Mouse (Mus musculus) liver, embryonic 12.5 days (tissue): ENCODE data around the gene Nipsnap1. TPM values are rescaled to one million over a fixed set of nuclear protein-coding genes. Genes with fewer than 3 reads are reported as not detected.

Source experiments
- ATAC-seq: fragments of 200-750 bp; cut with Nextera tagmentation; 2 replicates; pipeline ENCODE4 v1.8.0; 2017; ENCODE audit warnings: moderate number of reproducible peaks, mild to moderate bottlenecking, moderate library complexity
- H3K27ac ChIP-seq: fragments of 300-500 bp; sonication (generic); 2 replicates; pipeline ENCODE4 v1.5.1; 2016; ENCODE audit warnings: mild to moderate bottlenecking
- H3K27me3 ChIP-seq: fragments of 300-500 bp; sonication (generic); replicated peaks from 2 replicates; pipeline ENCODE4 v1.6.1; 2016; ENCODE audit warnings: mild to moderate bottlenecking, moderate library complexity
- H3K36me3 ChIP-seq: fragments of 300-500 bp; sonication (generic); 2 replicates; pipeline ENCODE4 v1.6.1; 2016; ENCODE audit warnings: mild to moderate bottlenecking, moderate library complexity
- H3K4me1 ChIP-seq: fragments of 300-500 bp; sonication (generic); 2 replicates; pipeline ENCODE4 v1.6.1; 2016
- H3K4me2 ChIP-seq: fragments of 300-500 bp; sonication (generic); 2 replicates; pipeline ENCODE4 v1.6.1; 2016; ENCODE audit warnings: mild to moderate bottlenecking, moderate library complexity
- H3K4me3 ChIP-seq: fragments of 300-500 bp; sonication (generic); 2 replicates; pipeline ENCODE4 v1.5.1; 2016; ENCODE audit warnings: mild to moderate bottlenecking, moderate library complexity
- H3K9ac ChIP-seq: fragments of 300-500 bp; sonication (generic); 2 replicates; pipeline ENCODE4 v1.6.1; 2016; ENCODE audit warnings: mild to moderate bottlenecking, moderate library complexity
- H3K9me3 ChIP-seq: fragments of 300-500 bp; sonication (generic); replicated peaks from 2 replicates; pipeline ENCODE4 v1.6.1; 2016; ENCODE audit warnings: mild to moderate bottlenecking, moderate library complexity
- WGBS: fragments of 180-500 bp; shearing (Covaris S2); methylation state at CpG from one replicate; pipeline ENCODE4 v1.1.7; 2016; ENCODE audit not compliant: insufficient replicate concordance; 5-methylcytosine and 5-hydroxymethylcytosine counted together
- polyA plus RNA-seq: library from polyadenylated mRNA; unstranded; fragments of >200 nt; fragmentation: Nextera tagmentation; extraction: Ambion mirVana; gene quantifications from 2 replicates; pipeline ENCODE4 v1.2.1, GENCODE M21; 2016

Nipsnap1 gene
- 68.0 and 76.6 TPM in 2 replicates for polyA plus RNA-seq

- 1% methylated on average over 30 of the region's 30 CpGs for WGBS
- peak within 1 kb of the TSS; percentile 67 for H3K9ac ChIP-seq
Observed at GRCm38 (mm10) chr11:4873755-4874475, at the start of gene Nipsnap1. Gene Nipsnap1 (plus strand): TSS chr11:4873951.

DNA sequence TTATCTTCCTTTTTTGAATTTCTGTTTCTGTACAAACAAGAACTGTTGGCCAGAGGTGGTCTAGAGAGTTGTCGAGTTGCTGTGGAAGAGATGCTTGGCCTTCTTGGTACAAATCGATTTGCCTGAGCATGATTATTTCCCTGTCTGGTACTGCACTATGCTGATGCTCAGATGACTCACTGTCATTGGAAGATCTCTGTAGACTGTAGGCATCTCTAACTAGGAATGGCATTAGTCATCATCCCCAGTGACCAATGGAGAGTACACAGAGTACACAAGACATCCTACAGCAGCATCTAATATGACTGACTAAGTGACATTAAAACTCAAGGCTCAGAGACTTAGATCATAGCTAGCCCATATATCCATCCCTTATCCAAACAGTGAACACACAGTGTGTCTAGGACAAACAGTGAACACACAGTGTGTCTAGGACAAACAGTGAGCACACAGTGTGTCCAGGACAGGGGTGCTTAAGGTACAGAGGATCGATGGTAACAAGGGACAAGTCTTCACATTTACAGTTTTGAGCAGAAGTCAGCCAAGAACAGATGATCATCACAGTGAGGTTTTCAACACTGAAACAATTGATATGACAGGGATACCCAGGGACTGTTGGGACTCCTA is 47.5 kb upstream of the Nipsnap1 start:
- Histone ChIP-seq H3K9ac (no peak overlapping the region), H3K4me3 (no peak overlapping the region), H3K9me3 (no peaks in the 10 kb centered on the region), H3K27ac (no peak overlapping the region), H3K4me1 (peaks cover 14% of the 10 kb centered on the region), H3K4me2 (no peak overlapping the region), H3K36me3 (peaks cover 3% of the 10 kb centered on the region; the same call in 1 of the 2 replicates), H3K27me3 (no peaks in the 10 kb centered on the region)
- 89% methylated on average over 3 of the region's 3 CpGs for WGBS
- no peak for ATAC-seq

More at GRCm38 (mm10) chr11:4873755-4874475, at the start of gene Nipsnap1:
- Histone ChIP-seq H3K4me2 (peak within 1 kb of the TSS; percentile 86), H3K9me3 (no peaks in the 10 kb centered on the region), H3K4me1 (peaks cover 19% of the 10 kb centered on the region), H3K4me3 (peak within 1 kb of the TSS; percentile 66), H3K27ac (peak within 1 kb of the TSS; percentile 66), H3K27me3 (no peaks in the 10 kb centered on the region), H3K36me3 (peaks cover 8% of the 10 kb centered on the region)
- peak; percentile 85 for ATAC-seq

- no peak overlapping the region for H3K4me2 ChIP-seq
- H3K36me3 ChIP-seq: peaks cover 3% of the 10 kb centered on the region; the same call in 1 of the 2 replicates
- ATAC-seq: no peak
Observed at GRCm38 (mm10) chr11:4827340-4827739, 46.4 kb upstream of the Nipsnap1 start.

DNA sequence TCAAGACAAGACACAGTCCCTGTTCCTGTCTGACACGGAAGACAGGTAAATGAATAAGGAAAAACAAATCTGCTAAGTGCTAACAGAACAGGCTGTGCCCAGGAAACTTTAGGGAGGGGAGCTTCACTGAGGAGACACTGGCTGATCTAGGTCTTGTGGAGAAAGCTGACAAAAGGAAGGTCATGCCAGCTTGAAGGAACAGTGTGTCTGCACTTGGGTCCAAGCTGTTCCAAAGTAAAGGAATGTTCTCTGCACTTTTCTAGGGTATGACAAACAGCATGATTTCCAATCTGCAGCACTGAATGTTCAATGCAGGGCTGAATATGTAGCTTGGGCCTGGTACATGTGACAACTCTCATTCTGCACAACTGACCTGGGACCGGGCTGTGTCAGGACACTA is 45.8 kb upstream of the Nipsnap1 start:
- WGBS: 69% methylated on average over 2 of the region's 2 CpGs
- Histone ChIP-seq H3K36me3 (peaks cover 3% of the 10 kb centered on the region; the same call in 1 of the 2 replicates), H3K9ac (no peak overlapping the region), H3K4me3 (no peak overlapping the region), H3K4me1 (peaks cover 16% of the 10 kb centered on the region), H3K4me2 (no peak overlapping the region), H3K27me3 (no peaks in the 10 kb centered on the region), H3K9me3 (no peaks in the 10 kb centered on the region), H3K27ac (no peak overlapping the region)
- ATAC-seq: no peak

More at GRCm38 (mm10) chr11:4827340-4827739, 46.4 kb upstream of the Nipsnap1 start:
- Histone ChIP-seq H3K9ac (no peak overlapping the region), H3K4me1 (peaks cover 16% of the 10 kb centered on the region), H3K27me3 (no peaks in the 10 kb centered on the region), H3K27ac (no peak overlapping the region), H3K9me3 (no peaks in the 10 kb centered on the region), H3K4me3 (no peak overlapping the region)

GRCm38 (mm10) chr11:4831066-4831465 is 42.7 kb upstream of the Nipsnap1 start:
- Histone ChIP-seq H3K9ac (no peak overlapping the region), H3K4me3 (no peak overlapping the region)

GRCm38 (mm10) chr11:4833295-4833939 is 40.3 kb upstream of the Nipsnap1 start:
- no peak for ATAC-seq
- Histone ChIP-seq H3K27ac (no peak overlapping the region), H3K4me2 (no peak overlapping the region)

More at GRCm38 (mm10) chr11:4831066-4831465, 42.7 kb upstream of the Nipsnap1 start:
- ATAC-seq: no peak
- no peaks in the 10 kb centered on the region for H3K27me3 ChIP-seq
- H3K4me1 ChIP-seq: peaks cover 27% of the 10 kb centered on the region
- no peaks in the 10 kb centered on the region for H3K9me3 ChIP-seq
- no peak overlapping the region for H3K4me2 ChIP-seq
- H3K36me3 ChIP-seq: peaks cover 3% of the 10 kb centered on the region; the same call in 1 of the 2 replicates
- no peak overlapping the region for H3K27ac ChIP-seq

DNA sequence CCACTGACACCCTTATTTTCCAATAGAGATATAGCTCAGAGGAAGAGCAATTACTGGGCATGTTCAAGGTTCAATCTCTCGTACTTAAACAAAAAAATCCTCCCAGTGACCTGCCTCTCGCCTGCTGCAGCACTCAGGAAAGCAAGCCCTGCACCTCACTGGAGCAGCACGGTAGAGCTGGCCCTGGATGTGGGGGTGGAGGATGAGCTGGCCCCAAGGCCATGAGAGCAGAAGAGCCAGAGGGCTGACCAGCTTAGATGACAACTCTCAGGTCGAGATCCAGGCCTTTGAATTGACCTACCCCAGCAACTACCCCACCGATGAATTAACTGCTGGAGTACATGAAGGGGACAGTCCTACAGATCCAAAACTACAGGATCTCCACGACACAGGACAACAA is 38.3 kb upstream of the Nipsnap1 start:
- Histone ChIP-seq H3K9me3 (no peaks in the 10 kb centered on the region), H3K9ac (no peak overlapping the region), H3K36me3 (no peaks in the 10 kb centered on the region), H3K4me2 (no peak overlapping the region), H3K4me1 (peaks cover 23% of the 10 kb centered on the region), H3K4me3 (no peak overlapping the region), H3K27ac (no peak overlapping the region), H3K27me3 (no peaks in the 10 kb centered on the region)
- WGBS: 70% methylated on average over 6 of the region's 6 CpGs
- no peak for ATAC-seq

More at GRCm38 (mm10) chr11:4833295-4833939, 40.3 kb upstream of the Nipsnap1 start:
- no peaks in the 10 kb centered on the region for H3K9me3 ChIP-seq
- no peak overlapping the region for H3K4me3 ChIP-seq
- peaks cover 3% of the 10 kb centered on the region; the same call in 1 of the 2 replicates for H3K36me3 ChIP-seq
- peaks cover 23% of the 10 kb centered on the region for H3K4me1 ChIP-seq
- no peak overlapping the region for H3K9ac ChIP-seq
- 69% methylated on average over 3 of the region's 3 CpGs for WGBS
- no peaks in the 10 kb centered on the region for H3K27me3 ChIP-seq

DNA sequence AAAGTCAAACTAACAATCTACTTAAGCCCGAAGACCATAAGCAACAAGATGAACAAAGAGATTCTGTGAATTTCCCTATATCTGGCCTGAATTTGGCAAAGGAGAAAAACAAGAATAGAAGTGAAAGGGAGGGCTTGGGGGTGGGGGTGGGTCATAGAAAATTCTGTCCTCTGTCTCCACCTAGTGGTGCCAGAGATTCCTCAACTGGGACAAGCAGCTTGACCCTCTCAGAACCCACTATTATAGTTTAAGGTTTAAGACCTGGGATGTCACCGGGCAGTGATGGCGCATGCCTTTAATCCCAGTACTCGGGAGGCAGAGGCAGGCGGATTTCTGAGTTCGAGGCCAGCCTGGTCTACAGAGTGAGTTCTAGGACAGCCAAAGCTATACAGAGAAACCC is 37.0 kb upstream of the Nipsnap1 start:
- ATAC-seq: no peak
- Histone ChIP-seq H3K9me3 (no peaks in the 10 kb centered on the region), H3K27ac (no peak overlapping the region), H3K36me3 (no peaks in the 10 kb centered on the region), H3K4me3 (no peak overlapping the region), H3K27me3 (no peaks in the 10 kb centered on the region), H3K4me2 (no peak overlapping the region), H3K4me1 (peaks cover 17% of the 10 kb centered on the region), H3K9ac (no peak overlapping the region)
- WGBS: 52% methylated on average over 6 of the region's 6 CpGs

GRCm38 (mm10) chr11:4837342-4837741 is 36.4 kb upstream of the Nipsnap1 start:
- H3K36me3 ChIP-seq: no peaks in the 10 kb centered on the region
- no peaks in the 10 kb centered on the region for H3K27me3 ChIP-seq
- no peak overlapping the region for H3K27ac ChIP-seq
- 52% methylated on average over 5 of the region's 5 CpGs for WGBS
- H3K4me3 ChIP-seq: no peak overlapping the region
- H3K4me2 ChIP-seq: no peak overlapping the region
- H3K9ac ChIP-seq: no peak overlapping the region
- ATAC-seq: no peak
- peaks cover 17% of the 10 kb centered on the region for H3K4me1 ChIP-seq
- no peaks in the 10 kb centered on the region for H3K9me3 ChIP-seq

DNA sequence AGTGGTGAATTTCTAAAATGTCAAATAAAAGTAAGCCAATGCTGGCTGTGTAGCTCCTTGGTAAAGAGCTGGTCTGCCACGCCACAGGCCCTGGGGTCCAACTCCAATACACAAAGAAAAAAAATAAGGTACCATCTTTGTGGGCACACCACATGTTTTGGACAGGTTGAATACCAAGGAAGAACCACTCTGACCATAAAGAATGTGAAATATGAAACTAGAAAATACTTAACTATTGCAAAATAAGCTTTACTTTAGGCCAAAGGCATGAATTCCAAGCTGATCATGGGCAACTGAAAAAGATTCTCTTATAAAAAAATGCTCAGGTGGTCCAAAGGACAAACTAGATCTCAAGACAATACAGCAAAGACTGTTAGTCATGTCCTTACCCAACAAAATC is 35.5 kb upstream of the Nipsnap1 start:
- Histone ChIP-seq H3K27ac (no peak overlapping the region), H3K4me1 (peaks cover 17% of the 10 kb centered on the region), H3K9me3 (no peaks in the 10 kb centered on the region), H3K4me3 (no peak overlapping the region), H3K36me3 (no peaks in the 10 kb centered on the region), H3K27me3 (no peaks in the 10 kb centered on the region), H3K9ac (no peak overlapping the region), H3K4me2 (no peak overlapping the region)
- WGBS: 77% methylated on average over 1 of the region's 1 CpGs
- ATAC-seq: no peak

DNA sequence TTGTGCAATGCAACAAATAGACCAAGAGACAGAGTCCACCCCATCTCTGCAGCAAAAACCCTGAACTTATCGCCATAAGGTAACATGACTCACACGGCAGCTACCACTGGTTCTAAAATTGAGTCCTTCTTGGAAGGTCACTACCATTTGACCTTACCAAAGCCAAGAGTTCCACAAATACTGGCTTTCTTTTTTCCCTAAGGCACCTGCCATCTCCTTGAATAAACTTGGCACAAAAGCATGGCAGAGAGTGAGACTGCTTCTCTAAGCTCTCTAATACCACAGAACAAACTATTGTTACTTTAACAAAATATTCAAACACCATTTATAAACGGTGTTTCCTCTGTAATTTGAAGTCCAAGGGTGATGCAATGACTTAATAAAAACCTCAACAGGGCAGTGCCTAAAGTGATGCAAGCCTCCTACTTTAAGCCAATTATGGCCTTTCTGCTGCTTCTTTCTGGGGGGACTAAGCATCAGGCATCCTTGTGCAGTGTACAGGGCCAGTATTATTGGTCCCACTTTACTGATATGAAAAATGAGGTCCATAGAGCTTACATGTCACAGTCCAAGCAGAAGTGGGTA is 32.7 kb upstream of the Nipsnap1 start:
- Histone ChIP-seq H3K4me1 (0 out of 2 replicates have a peak, but pooled peaks cover 10% of the 10 kb centered on the region), H3K27me3 (no peaks in the 10 kb centered on the region), H3K9me3 (no peaks in the 10 kb centered on the region), H3K9ac (no peak overlapping the region), H3K4me2 (no peak overlapping the region), H3K27ac (no peak overlapping the region), H3K4me3 (no peak overlapping the region), H3K36me3 (peaks cover 1% of the 10 kb centered on the region; the same call in 1 of the 2 replicates)
- ATAC-seq: no peak
- WGBS: 81% methylated on average over 3 of the region's 3 CpGs
